Comparison of ENCODE assay signal across 19 mouse cellular contexts in genomic region chr14:48583516-48583915, GRCm38 (mm10).
A peak's percentile ranks its signal among the peaks of the same experiment; 100 is the strongest.
DNase-seq lines count a peak whose midpoint lies in the region; TF ChIP-seq lines count a peak whose summit lies in the region.
"Had no signal": no experiment of that assay in that cellular context is flagged by ENCODE, and none has a peak within 500 bp of the region (broad histone marks: within the 10 kb centered on the region; RNA-seq: fewer than 3 reads in every experiment).

No protein-coding gene starts in this region.

- no peak for TF ChIP-seq POLR2A in MEL (IDR thresholded peaks at IDR 0.05; ENCODE audit: control insufficient read depth in 1 of 2, insufficient read depth in 1 of 2, low read depth in 1 of 2, low read length in 2 of 2, poor library complexity in 1 of 2)

- H3K27ac ChIP-seq in MEL (ENCODE audit: control insufficient read depth, low read depth, low read length) = no peak overlapping the region

- no peak for TF ChIP-seq RAD21 in MEL (IDR thresholded peaks at IDR 0.05; ENCODE audit: low read depth, low read length)

- H3K4me3 ChIP-seq in MEL (ENCODE audit: control insufficient read depth in 1 of 2, insufficient read depth in 1 of 2, low read depth in 2 of 2, low read length in 2 of 2) = no peak overlapping the region

- no peak for TF ChIP-seq CTCF in MEL (IDR thresholded peaks at IDR 0.05 in 2 of 3, conservative IDR thresholded peaks at IDR 0.05 in 1 of 3; ENCODE audit: control insufficient read depth in 1 of 3, insufficient read depth in 1 of 3, low read depth in 2 of 3, low read length in 3 of 3, poor library complexity in 1 of 3, severe bottlenecking in 1 of 3)

- no peaks in the 10 kb centered on the region for H3K79me2 ChIP-seq in MEL (ENCODE audit: control insufficient read depth, insufficient read depth, low read length, poor library complexity)

- no peaks in the 10 kb centered on the region for H3K9me3 ChIP-seq in MEL (replicated peaks; ENCODE audit: insufficient read depth, low read length)
- H3K9me3 ChIP-seq: G1E had no signal

- H3K36me3 ChIP-seq in MEL (ENCODE audit: control insufficient read depth in 1 of 2, insufficient read depth in 2 of 2, low read length in 2 of 2) = peaks cover 0 to 19% of the 10 kb centered on the region in 2 experiments; a peak in 2 of 4 replicates
- H3K36me3 ChIP-seq: G1E had no signal

- peaks cover 0 to 31% of the 10 kb centered on the region in 2 experiments; a peak in 3 of 4 replicates for H3K4me1 ChIP-seq in MEL (ENCODE audit: control insufficient read depth in 1 of 2, insufficient read depth in 2 of 2, low read length in 2 of 2)

- DNase-seq in MEL (ENCODE audit: low read depth, low spot score) (peak; percentile 61), MEL-GATA-1-ER (ENCODE audit: extremely low read depth, low read depth) (peak; percentile 52)
- no peak for DNase-seq in thymus, postnatal 10 days (ENCODE audit: low spot score in 2 of 2)
- no peak for DNase-seq in thymus, postnatal 4 days
- DNase-seq: adrenal gland, adult 2 months; adrenal gland, adult 8-10 months; adrenal gland, postnatal 10 days; adrenal gland, postnatal 14 days; adrenal gland, postnatal 25 days; adrenal gland, postnatal 36 days; B cell, adult 2 months; cerebellum, adult 11 months; cerebellum, adult 11-12 months; cerebellum, adult 18-20 months; cerebellum, adult 2 months; cerebellum, adult 8-10 months had no signal

- no peaks in the 10 kb centered on the region for H3K27me3 ChIP-seq in MEL (ENCODE audit: control insufficient read depth in 1 of 2, insufficient read depth in 2 of 2, low read length in 2 of 2)
- H3K27me3 ChIP-seq: CH12.LX, Patski had no signal

- no peak overlapping the region for H3K9ac ChIP-seq in MEL (ENCODE audit: control insufficient read depth, low read depth, low read length, poor library complexity, severe bottlenecking)

- TF ChIP-seq EP300 in MEL (IDR thresholded peaks at IDR 0.05; ENCODE audit: low read depth in 1 of 2, low read length in 2 of 2) = peak; percentile 41 to 44; a peak in 2 of 4 replicates

TF ChIP-seq in MEL, 35 proteins besides CTCF, POLR2A, EP300 and RAD21:
- TF ChIP-seq MYC (IDR thresholded peaks at IDR 0.05; ENCODE audit: low read depth, low read length) = no peak
- TF ChIP-seq TAL1 (IDR thresholded peaks at IDR 0.05; ENCODE audit: low read length) = 0 out of 2 replicates have a peak, but pooled peaks have one; percentile 11
- 0 out of 2 replicates have a peak, but pooled peaks have one; percentile 18 for TF ChIP-seq ETS1 (IDR thresholded peaks at IDR 0.05; ENCODE audit: low read depth, low read length)

Comparison
In these comparisons a context has a peak if more than half of its experiments do, and no peak if none do; other contexts are left out.
1. DNase-seq: peak in MEL (single experiment) and MEL-GATA-1-ER (single experiment); none in thymus, postnatal 10 days (0 of 2) and thymus, postnatal 4 days (single experiment).